Mouse (Mus musculus): ENCODE measurements at regions not wholly inside any gene's neighbourhood (a gene's known extent, or its start where the extent isn't known, plus 50 kb on each side); places are given as distances from the start of the nearest gene placed in this dataset.

GRCm38 (mm10) chr3:133599731-133600130 is 54.8 kb upstream of the Tet2 start:
- Histone ChIP-seq H3K9me3 (ENCODE audit: control insufficient read depth, low read length) (no peaks in the 10 kb centered on the region), H3K36me3 (ENCODE audit: control insufficient read depth, insufficient read depth, low read length) (no peaks in the 10 kb centered on the region), H3K4me1 (ENCODE audit: control insufficient read depth in 2 of 2, insufficient read depth in 2 of 2, low read length in 2 of 2) (peaks cover 2 to 11% of the 10 kb centered on the region in 2 experiments; a peak in 3 of 4 replicates), H3K4me3 (ENCODE audit: control insufficient read depth in 1 of 2, insufficient read depth in 1 of 2, low read depth in 1 of 2, low read length in 2 of 2) (no peak overlapping the region), H3K9ac (ENCODE audit: low read length) (no peak overlapping the region), H3K27me3 (ENCODE audit: control insufficient read depth, insufficient read depth, low read length) (no peaks in the 10 kb centered on the region), H3K4me2 (ENCODE audit: low read length) (no peak overlapping the region), H3K27ac (replicated peaks in 1 of 2; ENCODE audit: control insufficient read depth in 1 of 2, insufficient read depth in 1 of 2, low read depth in 2 of 2, low read length in 2 of 2) (no peak overlapping the region)
- no peak for ATAC-seq (ENCODE audit: insufficient number of reproducible peaks, insufficient read depth, low FRiP score, low read depth)
- 83% methylated on average over 7 of the region's 7 CpGs for WGBS

- Histone ChIP-seq H3K9ac (ENCODE audit: low read length) (peak overlapping the region; percentile 44; the same call in 1 of the 2 replicates), H3K4me3 (ENCODE audit: control insufficient read depth in 1 of 2, insufficient read depth in 1 of 2, low read depth in 1 of 2, low read length in 2 of 2) (no peak overlapping the region)
- WGBS: 17% methylated on average over 11 of the region's 11 CpGs
Observed at GRCm38 (mm10) chr3:133600447-133601220, 55.7 kb upstream of the Tet2 start.

GRCm38 (mm10) chr3:133605460-133605859 is 60.5 kb upstream of the Tet2 start:
- Histone ChIP-seq H3K4me2 (ENCODE audit: low read length) (no peak overlapping the region), H3K4me3 (ENCODE audit: control insufficient read depth in 1 of 2, insufficient read depth in 1 of 2, low read depth in 1 of 2, low read length in 2 of 2) (no peak overlapping the region), H3K36me3 (ENCODE audit: control insufficient read depth, insufficient read depth, low read length) (no peaks in the 10 kb centered on the region), H3K9me3 (ENCODE audit: control insufficient read depth, low read length) (no peaks in the 10 kb centered on the region), H3K9ac (ENCODE audit: low read length) (no peak overlapping the region), H3K27me3 (ENCODE audit: control insufficient read depth, insufficient read depth, low read length) (no peaks in the 10 kb centered on the region), H3K27ac (replicated peaks in 1 of 2; ENCODE audit: control insufficient read depth in 1 of 2, insufficient read depth in 1 of 2, low read depth in 2 of 2, low read length in 2 of 2) (no peak overlapping the region), H3K4me1 (ENCODE audit: control insufficient read depth in 2 of 2, insufficient read depth in 2 of 2, low read length in 2 of 2) (peaks cover 2 to 11% of the 10 kb centered on the region in 2 experiments; a peak in 2 of 4 replicates)
- ATAC-seq (ENCODE audit: insufficient number of reproducible peaks, insufficient read depth, low FRiP score, low read depth): no peak
- WGBS: 89% methylated on average over 6 of the region's 6 CpGs

More at GRCm38 (mm10) chr3:133600447-133601220, 55.7 kb upstream of the Tet2 start:
- Histone ChIP-seq H3K27me3 (ENCODE audit: control insufficient read depth, insufficient read depth, low read length) (no peaks in the 10 kb centered on the region), H3K9me3 (ENCODE audit: control insufficient read depth, low read length) (no peaks in the 10 kb centered on the region), H3K27ac (replicated peaks in 1 of 2; ENCODE audit: control insufficient read depth in 1 of 2, insufficient read depth in 1 of 2, low read depth in 2 of 2, low read length in 2 of 2) (peak overlapping the region; percentile 51 to 64), H3K4me1 (ENCODE audit: control insufficient read depth in 2 of 2, insufficient read depth in 2 of 2, low read length in 2 of 2) (peaks cover 2 to 11% of the 10 kb centered on the region in 2 experiments; a peak in 3 of 4 replicates), H3K4me2 (ENCODE audit: low read length) (peak overlapping the region; percentile 48), H3K36me3 (ENCODE audit: control insufficient read depth, insufficient read depth, low read length) (no peaks in the 10 kb centered on the region)
- ATAC-seq (ENCODE audit: insufficient number of reproducible peaks, insufficient read depth, low FRiP score, low read depth): peak; percentile 37; the same call in 1 of the 2 replicates

- WGBS: 90% methylated on average over 3 of the region's 3 CpGs
- Histone ChIP-seq H3K27ac (replicated peaks in 1 of 2; ENCODE audit: control insufficient read depth in 1 of 2, insufficient read depth in 1 of 2, low read depth in 2 of 2, low read length in 2 of 2) (no peak overlapping the region), H3K4me3 (ENCODE audit: control insufficient read depth in 1 of 2, insufficient read depth in 1 of 2, low read depth in 1 of 2, low read length in 2 of 2) (no peak overlapping the region), H3K4me2 (ENCODE audit: low read length) (no peak overlapping the region), H3K27me3 (ENCODE audit: control insufficient read depth, insufficient read depth, low read length) (no peaks in the 10 kb centered on the region), H3K9ac (ENCODE audit: low read length) (no peak overlapping the region), H3K36me3 (ENCODE audit: control insufficient read depth, insufficient read depth, low read length) (no peaks in the 10 kb centered on the region), H3K9me3 (ENCODE audit: control insufficient read depth, low read length) (0 out of 2 replicates have a peak, but pooled peaks cover 5% of the 10 kb centered on the region), H3K4me1 (ENCODE audit: control insufficient read depth in 2 of 2, insufficient read depth in 2 of 2, low read length in 2 of 2) (no peaks in the 10 kb centered on the region)
- no peak for ATAC-seq (ENCODE audit: insufficient number of reproducible peaks, insufficient read depth, low FRiP score, low read depth)
Observed at GRCm38 (mm10) chr3:133608845-133609261, 63.9 kb upstream of the Tet2 start.

- H3K9ac ChIP-seq (ENCODE audit: low read length): no peak overlapping the region
- 0 out of 2 replicates have a peak, but pooled peaks cover 5% of the 10 kb centered on the region for H3K9me3 ChIP-seq (ENCODE audit: control insufficient read depth, low read length)
- H3K27ac ChIP-seq (replicated peaks in 1 of 2; ENCODE audit: control insufficient read depth in 1 of 2, insufficient read depth in 1 of 2, low read depth in 2 of 2, low read length in 2 of 2): no peak overlapping the region
- no peaks in the 10 kb centered on the region for H3K27me3 ChIP-seq (ENCODE audit: control insufficient read depth, insufficient read depth, low read length)
- H3K36me3 ChIP-seq (ENCODE audit: control insufficient read depth, insufficient read depth, low read length): no peaks in the 10 kb centered on the region
- peak overlapping the region; percentile 34 for H3K4me2 ChIP-seq (ENCODE audit: low read length)
- ATAC-seq (ENCODE audit: insufficient number of reproducible peaks, insufficient read depth, low FRiP score, low read depth): no peak
- WGBS: 59% methylated on average over 12 of the region's 12 CpGs
- peaks cover 0 to 3% of the 10 kb centered on the region in 2 experiments; a peak in 3 of 4 replicates for H3K4me1 ChIP-seq (ENCODE audit: control insufficient read depth in 2 of 2, insufficient read depth in 2 of 2, low read length in 2 of 2)
- H3K4me3 ChIP-seq (ENCODE audit: control insufficient read depth in 1 of 2, insufficient read depth in 1 of 2, low read depth in 1 of 2, low read length in 2 of 2): no peak overlapping the region
Observed at GRCm38 (mm10) chr3:133613836-133614711, 69.1 kb upstream of the Tet2 start.

- 36% methylated on average over 14 of the region's 14 CpGs for WGBS
- Histone ChIP-seq H3K4me3 (ENCODE audit: control insufficient read depth in 1 of 2, insufficient read depth in 1 of 2, low read depth in 1 of 2, low read length in 2 of 2) (no peak overlapping the region), H3K36me3 (ENCODE audit: control insufficient read depth, insufficient read depth, low read length) (no peaks in the 10 kb centered on the region), H3K9ac (ENCODE audit: low read length) (no peak overlapping the region), H3K9me3 (ENCODE audit: control insufficient read depth, low read length) (0 out of 2 replicates have a peak, but pooled peaks cover 5% of the 10 kb centered on the region), H3K4me1 (ENCODE audit: control insufficient read depth in 2 of 2, insufficient read depth in 2 of 2, low read length in 2 of 2) (peaks cover 0 to 3% of the 10 kb centered on the region in 2 experiments; a peak in 3 of 4 replicates), H3K27ac (replicated peaks in 1 of 2; ENCODE audit: control insufficient read depth in 1 of 2, insufficient read depth in 1 of 2, low read depth in 2 of 2, low read length in 2 of 2) (no peak overlapping the region), H3K27me3 (ENCODE audit: control insufficient read depth, insufficient read depth, low read length) (no peaks in the 10 kb centered on the region), H3K4me2 (ENCODE audit: low read length) (peak overlapping the region; percentile 34)
- ATAC-seq (ENCODE audit: insufficient number of reproducible peaks, insufficient read depth, low FRiP score, low read depth): no peak
Observed at GRCm38 (mm10) chr3:133614712-133615426, 69.9 kb upstream of the Tet2 start.

- 65% methylated on average over 2 of the region's 2 CpGs for WGBS
- H3K27me3 ChIP-seq (ENCODE audit: control insufficient read depth, insufficient read depth, low read length): no peaks in the 10 kb centered on the region
- ATAC-seq (ENCODE audit: insufficient number of reproducible peaks, insufficient read depth, low FRiP score, low read depth): no peak
- H3K27ac ChIP-seq (replicated peaks in 1 of 2; ENCODE audit: control insufficient read depth in 1 of 2, insufficient read depth in 1 of 2, low read depth in 2 of 2, low read length in 2 of 2): no peak overlapping the region
- H3K36me3 ChIP-seq (ENCODE audit: control insufficient read depth, insufficient read depth, low read length): no peaks in the 10 kb centered on the region
- no peak overlapping the region for H3K9ac ChIP-seq (ENCODE audit: low read length)
- no peaks in the 10 kb centered on the region for H3K9me3 ChIP-seq (ENCODE audit: control insufficient read depth, low read length)
- H3K4me1 ChIP-seq (ENCODE audit: control insufficient read depth in 2 of 2, insufficient read depth in 2 of 2, low read length in 2 of 2): peaks cover 0 to 3% of the 10 kb centered on the region in 2 experiments; a peak in 3 of 4 replicates
- H3K4me3 ChIP-seq (ENCODE audit: control insufficient read depth in 1 of 2, insufficient read depth in 1 of 2, low read depth in 1 of 2, low read length in 2 of 2): no peak overlapping the region
- H3K4me2 ChIP-seq (ENCODE audit: low read length): no peak overlapping the region
Observed at GRCm38 (mm10) chr3:133617036-133617435, 72.1 kb upstream of the Tet2 start.
